Mouse (Mus musculus): ENCODE data around the gene Thumpd1.

Thumpd1 gene

GRCm38 (mm10) chr7:119670395-119670794 is 50.2 kb downstream of the Thumpd1 start:
- DNase-seq: no peak

- no peak for DNase-seq
Observed at GRCm38 (mm10) chr7:119667893-119668292, 52.7 kb downstream of the Thumpd1 start.
